Mouse (Mus musculus) MEL (cell line): ENCODE measurements around the gene Il2ra. TPM values are rescaled to one million over a fixed set of nuclear protein-coding genes. Genes with fewer than 3 reads are reported as not detected.

Experiments
- DNase-seq: peaks from one replicate; pipeline ENCODE4 v3.0.0; 2011; ENCODE audit warnings: low read depth, low spot score
- H3K27ac ChIP-seq: 2 replicates; pipeline ENCODE4 v1.5.1; 2012; ENCODE audit warnings: low read depth, mild to moderate bottlenecking, control low read depth, low read length, moderate library complexity; ENCODE audit not compliant: control insufficient read depth
- H3K27me3 ChIP-seq, 2 experiments: fragments of 150-350 bp in 1 of 2; sonication (generic) in 1 of 2; 2 replicates each; pipeline ENCODE4 v1.6.1; 2012; ENCODE audit warnings: low read length in 2 of 2, mild to moderate bottlenecking in 2 of 2, improper control_type of control experiment in 1 of 2, moderate library complexity in 1 of 2; ENCODE audit not compliant: insufficient read depth in 2 of 2, control insufficient read depth in 1 of 2
- H3K36me3 ChIP-seq, 2 experiments: 2 replicates each; pipeline ENCODE4 v1.6.1; 2012 to 2014; ENCODE audit warnings: low read length in 2 of 2, improper control_type of control experiment in 1 of 2, inconsistent platforms in 1 of 2, mild to moderate bottlenecking in 1 of 2; ENCODE audit not compliant: insufficient read depth in 2 of 2, control insufficient read depth in 1 of 2
- H3K4me1 ChIP-seq, 2 experiments: fragments of 150-350 bp in 1 of 2; sonication (generic) in 1 of 2; 2 replicates each; pipeline ENCODE4 v1.6.1; 2012; ENCODE audit warnings: low read length in 2 of 2, improper control_type of control experiment in 1 of 2, mild to moderate bottlenecking in 1 of 2; ENCODE audit not compliant: insufficient read depth in 2 of 2, control insufficient read depth in 1 of 2
- H3K4me3 ChIP-seq, 2 experiments: fragments of 150-350 bp in 1 of 2; sonication (generic) in 1 of 2; 2 replicates each; pipeline ENCODE4 v1.5.1; 2012; ENCODE audit warnings: low read depth in 2 of 2, low read length in 2 of 2, mild to moderate bottlenecking in 2 of 2, moderate library complexity in 2 of 2, control low read depth in 1 of 2, improper control_type of control experiment in 1 of 2; ENCODE audit not compliant: control insufficient read depth in 1 of 2, insufficient read depth in 1 of 2
- H3K79me2 ChIP-seq: 2 replicates; pipeline ENCODE4 v1.6.1; 2012; ENCODE audit warnings: mild to moderate bottlenecking, low read length, moderate library complexity; ENCODE audit not compliant: control insufficient read depth, poor library complexity, insufficient read depth
- H3K9ac ChIP-seq: 2 replicates; pipeline ENCODE4 v1.6.1; 2012; ENCODE audit warnings: low read depth, mild to moderate bottlenecking, control low read depth, low read length, moderate library complexity; ENCODE audit not compliant: control insufficient read depth, poor library complexity, severe bottlenecking
- H3K9me3 ChIP-seq: fragments of 150-350 bp; sonication (generic); replicated peaks from 2 replicates; pipeline ENCODE4 v1.6.1; 2012; ENCODE audit warnings: mild to moderate bottlenecking, low read length, improper control_type of control experiment, moderate library complexity; ENCODE audit not compliant: insufficient read depth
- CHD1 ChIP-seq: IDR thresholded peaks from 2 replicates; pipeline ENCODE4 v1.6.1; 2012; ENCODE audit warnings: low read depth, mild to moderate bottlenecking, inconsistent platforms, low read length, improper control_type of control experiment
- CHD2 ChIP-seq: IDR thresholded peaks from 2 replicates; pipeline ENCODE4 v1.6.1; 2011; ENCODE audit warnings: low read length, improper control_type of control experiment
- CTCF ChIP-seq, 3 experiments: IDR thresholded peaks in 2 of 3; conservative IDR thresholded peaks in 1 of 3; 2 replicates each; pipeline ENCODE4 v1.5.1; 2011 to 2012; ENCODE audit warnings: low read length in 3 of 3, low read depth in 2 of 3, mild to moderate bottlenecking in 2 of 3, improper control_type of control experiment in 1 of 3, inconsistent platforms in 1 of 3, mixed read lengths in 1 of 3, moderate library complexity in 1 of 3; ENCODE audit not compliant: control insufficient read depth in 1 of 3, insufficient read depth in 1 of 3, poor library complexity in 1 of 3, severe bottlenecking in 1 of 3
- E2F4 ChIP-seq: IDR thresholded peaks from 2 replicates; pipeline ENCODE4 v1.6.1; 2011; ENCODE audit warnings: low read depth, low read length, improper control_type of control experiment, borderline replicate concordance
- ELF1 ChIP-seq: IDR thresholded peaks from 2 replicates; pipeline ENCODE4 v1.6.1; 2014; ENCODE audit warnings: low read depth, mild to moderate bottlenecking, inconsistent platforms, low read length, improper control_type of control experiment, moderate library complexity
- EP300 ChIP-seq, 2 experiments: IDR thresholded peaks; 2 replicates each; pipeline ENCODE4 v1.6.1; 2011; ENCODE audit warnings: improper control_type of control experiment in 2 of 2, low read length in 2 of 2, low read depth in 1 of 2, mild to moderate bottlenecking in 1 of 2
- JUND ChIP-seq: IDR thresholded peaks from 2 replicates; pipeline ENCODE4 v1.6.1; 2011; ENCODE audit warnings: low read depth, mild to moderate bottlenecking, improper control_type of control experiment, low read length
- MAX ChIP-seq: IDR thresholded peaks from 2 replicates; pipeline ENCODE4 v1.6.1; 2011; ENCODE audit warnings: low read length, improper control_type of control experiment
- MYC ChIP-seq: IDR thresholded peaks from 2 replicates; pipeline ENCODE4 v1.6.1; 2011; ENCODE audit warnings: low read depth, mild to moderate bottlenecking, low read length, improper control_type of control experiment, moderate library complexity
- NRF1 ChIP-seq: IDR thresholded peaks from 2 replicates; pipeline ENCODE4 v1.6.1; 2014; ENCODE audit warnings: low read depth, mild to moderate bottlenecking, inconsistent platforms, low read length, improper control_type of control experiment, moderate library complexity; ENCODE audit not compliant: poor library complexity, insufficient read depth, severe bottlenecking
- POLR2A ChIP-seq, 2 experiments: IDR thresholded peaks; 2 replicates each; pipeline ENCODE4 v1.6.1; 2011 to 2012; ENCODE audit warnings: low read length in 2 of 2, mild to moderate bottlenecking in 2 of 2, control low read depth in 1 of 2, improper control_type of control experiment in 1 of 2, low read depth in 1 of 2, moderate library complexity in 1 of 2; ENCODE audit not compliant: control insufficient read depth in 1 of 2, insufficient read depth in 1 of 2, poor library complexity in 1 of 2
- RAD21 ChIP-seq: IDR thresholded peaks from 2 replicates; pipeline ENCODE4 v1.6.1; 2011; ENCODE audit warnings: mild to moderate bottlenecking, low read depth, low read length, improper control_type of control experiment
- RCOR1 ChIP-seq: IDR thresholded peaks from 2 replicates; pipeline ENCODE4 v1.6.1; 2012; ENCODE audit warnings: low read depth, mild to moderate bottlenecking, inconsistent platforms, low read length, improper control_type of control experiment
- SIN3A ChIP-seq: IDR thresholded peaks from 2 replicates; pipeline ENCODE4 v1.6.1; 2012; ENCODE audit warnings: low read length, improper control_type of control experiment, inconsistent platforms
- SMC3 ChIP-seq: IDR thresholded peaks from 2 replicates; pipeline ENCODE4 v1.6.1; 2011; ENCODE audit warnings: low read depth, low read length, improper control_type of control experiment
- TAL1 ChIP-seq: IDR thresholded peaks from 2 replicates; pipeline ENCODE4 v1.6.1; 2012; ENCODE audit warnings: mild to moderate bottlenecking, inconsistent platforms, low read length, moderate library complexity, mixed read lengths
- USF1 ChIP-seq: IDR thresholded peaks from 2 replicates; pipeline ENCODE4 v1.6.1; 2014; ENCODE audit warnings: low read depth, mild to moderate bottlenecking, inconsistent platforms, low read length, improper control_type of control experiment, moderate library complexity
- USF2 ChIP-seq, 2 experiments: IDR thresholded peaks; 2 replicates each; pipeline ENCODE4 v1.6.1; 2011 to 2012; ENCODE audit warnings: improper control_type of control experiment in 2 of 2, low read length in 2 of 2, borderline replicate concordance in 1 of 2, inconsistent platforms in 1 of 2, low read depth in 1 of 2, mild to moderate bottlenecking in 1 of 2; ENCODE audit not compliant: insufficient read depth in 1 of 2
- ZC3H11A ChIP-seq: IDR thresholded peaks from 2 replicates; pipeline ENCODE4 v1.6.1; 2012; ENCODE audit warnings: low read depth, mild to moderate bottlenecking, inconsistent platforms, low read length, improper control_type of control experiment
- polyA plus RNA-seq, 2 experiments: library from polyadenylated mRNA; stranded (reverse) in 1 of 2; unstranded in 1 of 2; fragments of >175 nt in 1 of 2; fragments of >200 nt in 1 of 2; gene quantifications; 2 replicates each; pipeline versions ENCODE4 v1.2.1 to v1.2.4; 2012; ENCODE audit warnings: low replicate concordance in 2 of 2, low read depth in 1 of 2; ENCODE audit not compliant: insufficient read length in 2 of 2, insufficient read depth in 1 of 2, missing spikeins in 1 of 2
- total RNA-seq: library from RNA; depleted of rRNA; stranded (reverse); fragments of 300-350 nt; gene quantifications from 2 replicates; pipeline ENCODE4 v1.2.3, GENCODE M21; 2012

The Il2ra gene
- total and polyA plus RNA-seq, 3 experiments = not detected

GRCm38 (mm10) chr2:11616846-11617245, 25.8 kb upstream of the Il2ra start:
- TF ChIP-seq EP300 (IDR thresholded peaks at IDR 0.05; ENCODE audit: low read depth in 1 of 2, low read length in 2 of 2) (no peak), USF2 (IDR thresholded peaks at IDR 0.05; ENCODE audit: borderline replicate concordance in 1 of 2, insufficient read depth in 1 of 2, low read depth in 1 of 2, low read length in 2 of 2) (no peak), MYC (no peak), CHD2 (no peak), MAX (no peak), ZC3H11A (no peak), ELF1 (no peak), CTCF (IDR thresholded peaks at IDR 0.05 in 2 of 3, conservative IDR thresholded peaks at IDR 0.05 in 1 of 3; ENCODE audit: control insufficient read depth in 1 of 3, insufficient read depth in 1 of 3, low read depth in 2 of 3, low read length in 3 of 3, poor library complexity in 1 of 3, severe bottlenecking in 1 of 3) (no peak), POLR2A (IDR thresholded peaks at IDR 0.05; ENCODE audit: control insufficient read depth in 1 of 2, insufficient read depth in 1 of 2, low read depth in 1 of 2, low read length in 2 of 2, poor library complexity in 1 of 2) (no peak), E2F4 (no peak), SMC3 (no peak), TAL1 (no peak)
- TF ChIP-seq, all 39 proteins: peak for 0
- DNase-seq = no peak

GRCm38 (mm10) chr2:11619598-11619997, 23.0 kb upstream of the Il2ra start:
- no peak for TF ChIP-seq SIN3A
- no peak for TF ChIP-seq JUND
- no peak for TF ChIP-seq USF1
- TF ChIP-seq CHD1 = no peak
- TF ChIP-seq POLR2A (IDR thresholded peaks at IDR 0.05; ENCODE audit: control insufficient read depth in 1 of 2, insufficient read depth in 1 of 2, low read depth in 1 of 2, low read length in 2 of 2, poor library complexity in 1 of 2) = no peak
- no peak for TF ChIP-seq RAD21
- no peak for TF ChIP-seq NRF1
- TF ChIP-seq CHD2 = no peak
- TF ChIP-seq RCOR1 = no peak
- Histone ChIP-seq H3K79me2 (no peaks in the 10 kb centered on the region), H3K9me3 (no peaks in the 10 kb centered on the region), H3K4me3 (no peak overlapping the region), H3K9ac (no peak overlapping the region), H3K36me3 (no peaks in the 10 kb centered on the region), H3K27me3 (peaks cover 3 to 7% of the 10 kb centered on the region in 2 experiments), H3K27ac (no peak overlapping the region), H3K4me1 (no peaks in the 10 kb centered on the region)
- no peak for DNase-seq

More at GRCm38 (mm10) chr2:11616846-11617245, 25.8 kb upstream of the Il2ra start:
- no peaks in the 10 kb centered on the region for H3K9me3 ChIP-seq
- H3K9ac ChIP-seq = no peak overlapping the region
- H3K79me2 ChIP-seq = no peaks in the 10 kb centered on the region
- no peaks in the 10 kb centered on the region for H3K36me3 ChIP-seq
- H3K4me1 ChIP-seq = no peaks in the 10 kb centered on the region
- no peak overlapping the region for H3K27ac ChIP-seq
- peaks cover 3 to 4% of the 10 kb centered on the region in 2 experiments for H3K27me3 ChIP-seq
- no peak overlapping the region for H3K4me3 ChIP-seq
